Mouse (Mus musculus) kidney, adult 9 months (tissue): ENCODE measurements around the gene Efcab6.
"Not testable (repeated sequence)": the region's sequence is repeated elsewhere in the genome, so short reads cannot be mapped to it uniquely, and the experiment has no call there.

Experiments used
- DNase-seq: peaks from one replicate; pipeline ENCODE4 v3.0.0; 2022

Gene Efcab6

DNA sequence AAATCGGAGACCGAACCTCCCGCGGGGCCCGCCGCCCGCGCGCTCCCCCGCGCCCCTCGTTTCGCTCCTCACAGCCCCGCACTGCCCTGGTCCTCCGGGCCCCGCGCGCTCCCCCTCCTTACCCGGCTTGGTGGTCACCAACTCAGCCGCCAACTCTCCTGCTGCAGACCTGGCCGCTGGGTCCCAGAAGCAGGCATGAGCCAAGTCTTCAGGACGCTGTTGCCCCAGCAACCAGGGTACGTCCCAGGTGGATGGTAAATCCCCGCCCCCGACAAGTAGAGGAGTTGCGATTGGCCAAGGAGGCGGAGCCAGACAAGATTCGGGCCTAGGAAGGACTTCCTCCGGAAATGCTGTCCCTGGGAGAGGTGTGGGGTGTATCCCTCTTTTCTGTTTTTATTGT lies at the start of gene Efcab6:
Gene Efcab6, minus strand, starts transcription at position 240 of the 400 bp plus-strand sequence.
- no peak for DNase-seq

DNA sequence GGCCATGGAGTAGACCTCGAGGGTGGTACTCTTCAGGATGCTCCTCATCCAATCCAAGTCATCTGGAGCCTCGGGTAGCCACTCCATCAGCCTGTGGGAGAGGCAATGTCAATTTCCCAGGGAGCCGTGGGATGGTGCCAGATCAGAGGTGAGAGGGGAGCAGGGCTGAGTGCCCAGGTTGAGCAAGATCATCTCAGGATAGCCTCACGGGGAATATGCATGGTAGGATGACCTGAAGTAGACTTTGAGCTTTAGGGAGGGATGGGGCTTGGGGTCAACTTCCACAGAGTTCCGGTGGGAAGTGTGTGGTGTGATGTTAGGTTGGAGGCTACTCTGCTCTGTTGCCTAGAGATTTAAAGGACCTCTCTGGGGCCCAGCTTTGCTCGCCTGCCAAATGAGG lies 48.7 kb upstream of the Efcab6 start:
- DNase-seq: no peak

DNA sequence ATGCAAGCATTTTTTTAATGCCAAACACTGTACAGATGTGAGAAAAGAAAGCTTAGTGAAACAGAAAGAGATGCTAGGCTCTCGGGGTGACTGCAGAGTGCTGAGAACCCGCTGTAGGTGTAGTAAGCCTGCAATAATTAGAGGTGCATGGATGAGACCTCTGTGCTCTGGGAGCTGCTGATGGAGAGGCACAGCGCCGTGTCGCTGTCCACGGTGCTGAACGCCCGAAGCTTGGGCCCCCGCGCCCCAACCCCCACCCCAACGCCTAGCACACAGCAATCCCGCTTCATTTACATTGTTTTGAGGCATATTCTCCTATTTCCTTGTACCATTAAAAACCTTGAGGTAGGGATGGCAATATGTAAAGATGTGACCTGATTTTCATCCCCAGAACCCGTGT lies 43.7 kb upstream of the Efcab6 start:
- peak; percentile 5 for DNase-seq

DNA sequence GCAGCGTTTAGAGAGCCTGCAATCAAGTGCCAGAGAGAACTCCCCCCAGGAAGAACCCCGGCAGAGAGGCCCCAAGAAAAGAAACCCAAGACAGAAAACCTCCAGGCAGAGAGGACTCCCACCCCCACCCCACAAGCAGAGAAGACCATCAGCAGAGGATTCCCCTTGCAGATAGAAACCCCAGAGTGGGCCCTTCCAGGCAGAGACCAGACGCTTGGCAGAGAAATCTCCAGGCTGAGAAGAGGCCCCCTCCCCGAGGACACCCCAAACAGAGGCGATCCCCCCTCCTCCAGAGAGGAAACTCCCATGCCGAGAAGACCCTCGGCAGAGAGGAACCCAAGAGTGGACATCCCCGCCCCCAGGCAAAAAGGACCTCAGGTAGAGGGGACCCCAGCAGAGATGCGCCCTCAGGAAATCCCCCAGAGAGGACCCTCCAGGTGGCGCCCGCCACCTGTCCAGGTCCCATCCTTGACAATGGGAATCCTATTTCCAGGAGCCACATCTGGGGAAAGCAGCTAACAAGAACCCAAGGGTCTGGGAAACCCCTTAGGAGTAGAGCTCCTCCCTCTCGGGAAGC lies 40.8 kb upstream of the Efcab6 start:
- no peak for DNase-seq

DNA sequence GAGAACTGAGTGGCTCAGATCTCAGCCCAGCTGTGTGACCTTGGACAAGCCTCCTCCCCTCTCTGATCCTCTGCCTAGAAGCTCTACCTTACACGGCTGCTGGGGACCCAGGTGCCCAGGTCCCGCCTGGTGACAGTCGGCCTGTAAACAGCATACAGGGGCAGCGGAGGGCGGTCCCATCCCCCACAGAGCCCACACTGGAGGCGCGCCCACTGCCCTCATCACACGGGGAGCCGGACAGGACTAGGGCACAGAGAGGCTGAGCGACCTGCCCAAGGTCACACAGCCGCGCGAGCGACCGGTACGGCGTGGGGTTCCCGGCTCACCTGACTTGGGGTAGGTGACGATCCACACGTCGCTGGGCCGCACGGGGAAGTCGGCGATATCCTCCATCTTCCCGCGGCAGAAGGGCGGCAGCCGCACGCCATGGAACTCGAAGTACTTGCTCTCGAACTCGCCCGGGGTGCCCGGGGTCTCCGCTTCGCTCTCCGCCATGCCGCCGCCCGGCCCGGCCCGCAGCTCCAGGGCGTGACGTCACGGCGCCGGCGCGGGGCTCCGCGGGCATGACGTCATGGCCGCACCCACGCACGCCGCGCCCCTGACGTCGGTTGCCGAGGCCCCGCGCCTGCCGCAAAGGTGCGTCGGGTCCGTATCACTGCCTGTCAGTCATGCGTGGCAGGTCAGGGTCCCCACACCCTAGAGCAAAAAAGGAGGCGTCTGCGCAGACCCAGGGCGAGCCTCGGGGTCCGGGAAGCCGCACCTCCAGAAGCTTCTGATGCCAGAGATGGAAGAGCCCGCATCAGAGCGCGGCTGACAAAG lies 40.1 kb upstream of the Efcab6 start, which contains the start of gene Sult4a1:
Gene Sult4a1, minus strand, starts transcription at position 650 of the 819 bp plus-strand sequence.
- no peak for DNase-seq

DNA sequence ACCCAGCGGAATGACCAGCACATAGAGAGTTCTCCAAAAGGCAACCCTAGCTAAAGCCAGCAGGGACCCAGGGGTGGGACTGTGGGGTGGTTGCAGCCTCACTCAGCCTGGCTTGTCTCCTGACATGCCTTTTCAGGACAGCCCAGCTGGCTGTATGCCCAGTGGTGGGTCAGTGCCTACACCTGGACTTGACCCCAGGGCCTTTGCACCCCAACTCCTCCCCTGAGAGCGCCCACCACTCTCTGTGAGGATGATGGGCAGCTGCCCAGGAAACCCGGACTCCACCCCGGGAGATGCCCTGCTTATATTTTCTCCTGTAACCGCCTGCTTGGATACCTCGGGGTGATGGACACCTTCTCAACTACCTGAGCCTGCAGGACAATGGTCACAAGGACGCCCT lies 39.4 kb upstream of the Efcab6 start:
- DNase-seq: no peak

DNA sequence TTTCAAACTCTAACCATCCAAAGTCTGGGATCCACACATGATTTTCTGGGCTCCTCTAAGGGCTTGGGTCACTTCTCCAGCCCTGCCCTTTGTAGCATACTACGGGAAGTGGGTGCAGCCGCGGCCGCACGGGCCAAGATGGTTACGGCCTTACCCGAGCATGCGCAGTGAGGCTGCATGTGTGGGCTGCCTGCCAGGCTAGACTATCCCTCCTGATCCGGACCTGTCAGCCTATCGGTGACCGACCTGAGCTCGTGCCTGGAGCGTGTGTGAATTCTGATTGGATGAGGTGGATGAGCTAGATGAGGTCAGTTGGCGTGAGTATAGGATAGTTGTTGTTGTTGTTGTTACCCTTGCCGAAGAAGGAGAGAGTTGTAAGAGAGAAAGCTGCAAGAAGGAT lies 32.4 kb upstream of the Efcab6 start:
- not testable (repeated sequence) for DNase-seq

DNA sequence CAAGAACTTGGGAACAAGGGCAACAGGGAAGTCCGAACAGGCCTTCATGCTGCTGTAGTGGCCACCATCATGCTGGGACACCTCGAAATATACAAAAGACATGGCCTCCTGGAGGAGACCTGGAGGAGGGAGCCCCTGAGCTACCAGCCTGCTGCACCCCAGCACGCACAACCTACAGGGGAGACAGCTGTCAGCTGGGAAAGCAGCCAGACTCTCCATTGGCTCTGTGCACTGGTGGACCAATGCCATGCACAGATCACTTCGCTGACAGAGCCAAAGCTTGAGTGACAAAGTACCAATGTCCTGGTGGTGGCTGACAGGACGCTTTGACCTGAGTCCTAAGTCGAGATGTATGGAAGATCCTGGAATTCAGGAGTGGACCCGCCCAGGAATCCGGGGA lies 30.9 kb upstream of the Efcab6 start:
- DNase-seq: no peak

DNA sequence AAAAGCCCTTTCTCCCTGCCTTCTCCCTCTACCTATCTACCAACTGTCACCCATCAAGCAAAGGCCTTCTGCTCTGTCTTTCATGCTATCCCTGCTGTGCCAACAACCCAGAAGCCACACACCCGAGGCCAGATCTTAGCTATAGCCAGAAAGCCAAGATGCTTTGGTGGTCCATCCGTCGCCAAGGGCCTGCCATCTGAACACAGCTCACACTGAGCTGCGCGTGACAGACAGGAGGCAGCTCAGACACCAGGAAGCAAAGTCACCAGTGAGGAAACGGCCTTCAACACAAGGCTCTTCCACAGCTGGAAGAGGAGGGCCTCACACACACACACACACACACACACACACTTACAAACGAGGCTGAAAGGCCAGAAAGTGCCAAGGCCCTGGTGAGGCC lies 29.7 kb upstream of the Efcab6 start:
- DNase-seq: no peak

DNA sequence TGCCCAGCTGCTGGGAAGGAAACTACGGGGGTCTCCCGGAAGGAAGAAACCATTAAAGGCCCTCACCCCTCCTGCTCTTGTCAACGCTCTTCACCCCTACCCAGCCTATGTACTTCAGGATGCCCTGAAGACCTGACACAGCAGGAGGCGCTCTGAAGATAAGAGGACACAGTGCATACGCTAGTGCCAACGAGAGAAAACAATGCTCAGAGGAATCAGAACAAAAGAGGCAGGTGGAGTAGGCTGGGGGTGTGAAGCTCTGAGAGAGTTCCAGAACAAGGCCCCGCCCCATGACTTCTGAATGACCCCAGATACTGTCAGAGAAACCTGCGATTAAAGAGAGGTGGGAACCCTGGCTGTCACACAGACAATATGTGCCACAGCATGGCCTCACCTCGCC lies 21.6 kb upstream of the Efcab6 start:
- no peak for DNase-seq

DNA sequence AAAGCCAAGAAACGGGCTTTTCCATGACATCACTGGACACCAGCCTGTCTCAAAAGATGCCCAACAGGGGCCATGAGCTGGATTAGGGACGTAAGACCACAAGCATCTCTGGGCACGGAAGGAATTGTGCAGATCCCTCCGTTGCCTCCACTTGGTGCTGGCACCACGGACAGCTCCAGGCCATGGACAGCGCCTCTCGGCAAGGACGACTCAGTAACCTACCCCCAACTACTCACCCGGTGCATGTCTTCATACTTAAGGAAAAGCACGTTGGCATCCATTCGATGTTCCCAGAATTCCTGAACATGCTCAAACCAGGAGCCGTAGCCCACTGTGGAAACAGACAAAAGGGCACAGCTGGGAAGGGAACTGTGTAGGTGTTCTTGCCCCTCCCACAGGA lies 21.2 kb upstream of the Efcab6 start:
- no peak for DNase-seq

DNA sequence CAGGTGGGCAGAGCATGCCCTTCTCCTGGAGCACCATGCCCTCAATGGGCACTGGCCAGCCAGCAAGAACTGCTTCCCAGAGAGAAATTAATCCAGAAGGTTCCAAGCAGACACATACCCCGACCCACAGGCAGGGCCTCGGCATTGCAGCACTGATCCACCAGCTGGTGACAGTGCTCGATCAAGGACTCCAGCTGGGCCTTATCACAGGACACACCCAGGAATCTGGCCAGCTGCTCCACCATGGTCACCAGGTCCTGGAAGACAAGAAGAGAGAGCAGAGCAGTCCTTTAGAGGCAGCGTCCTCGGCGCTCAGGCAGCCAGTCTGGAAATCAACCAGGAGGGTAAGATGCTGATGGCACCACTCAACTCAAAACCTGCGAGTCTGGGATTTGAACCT lies 14.9 kb upstream of the Efcab6 start:
- no peak for DNase-seq

DNA sequence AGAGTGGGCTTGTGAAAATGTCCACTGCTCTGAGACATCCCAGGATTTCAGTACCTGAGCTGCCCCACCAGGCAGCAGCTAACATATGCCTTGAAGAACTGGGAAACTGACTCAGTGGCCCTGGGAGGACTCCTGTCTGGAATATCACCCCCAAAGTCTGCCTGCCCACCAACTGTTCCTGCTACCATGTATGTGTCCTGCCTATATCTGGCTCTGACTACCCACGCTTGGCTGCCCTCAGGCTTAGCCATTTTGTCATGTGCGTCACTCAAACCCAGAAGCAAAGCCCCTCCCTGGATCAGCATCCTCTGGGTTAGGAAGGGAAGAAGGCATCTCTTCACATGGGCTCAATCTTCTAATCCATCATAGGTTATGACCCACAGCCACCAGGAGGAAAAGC lies 14.3 kb upstream of the Efcab6 start:
- DNase-seq: no peak

DNA sequence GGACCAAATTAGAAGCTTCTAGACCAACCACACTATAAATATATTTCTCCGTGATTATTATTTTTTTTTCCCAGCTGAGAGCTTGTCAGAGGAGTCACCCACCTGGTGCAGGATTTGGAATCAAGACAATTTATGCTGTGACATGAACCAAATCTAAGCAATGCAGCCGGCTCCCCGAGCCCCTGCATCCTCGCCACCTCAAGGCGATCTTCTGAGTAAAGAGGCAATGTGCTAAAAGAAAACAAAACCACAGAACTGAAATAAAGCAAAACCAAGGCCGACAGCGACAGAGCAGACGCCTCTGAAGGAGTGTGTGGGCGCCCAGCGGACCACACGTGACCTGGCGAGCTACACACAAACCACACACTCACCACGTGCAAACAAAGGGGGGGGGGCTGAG lies 13.5 kb upstream of the Efcab6 start:
- DNase-seq: no peak

DNA sequence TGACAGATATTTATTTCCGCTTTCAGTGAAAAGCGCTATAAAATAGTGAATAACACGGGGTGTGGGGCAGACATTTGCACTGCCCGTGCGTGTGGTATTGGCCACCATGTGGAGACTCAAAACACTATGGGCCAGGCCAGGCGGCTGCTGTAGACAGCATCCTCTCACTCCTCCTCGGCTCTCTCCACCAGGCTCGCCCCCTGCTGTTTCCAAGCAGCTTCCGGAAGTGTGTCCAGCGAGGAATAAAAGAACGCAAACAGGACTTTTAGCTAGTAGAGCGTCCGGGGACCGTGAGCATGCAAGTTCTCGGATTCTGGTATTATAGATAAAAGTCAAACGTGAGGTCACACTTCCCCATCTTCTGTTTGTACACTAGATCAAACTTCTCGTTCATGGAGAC lies 12.0 kb upstream of the Efcab6 start:
- DNase-seq: no peak

DNA sequence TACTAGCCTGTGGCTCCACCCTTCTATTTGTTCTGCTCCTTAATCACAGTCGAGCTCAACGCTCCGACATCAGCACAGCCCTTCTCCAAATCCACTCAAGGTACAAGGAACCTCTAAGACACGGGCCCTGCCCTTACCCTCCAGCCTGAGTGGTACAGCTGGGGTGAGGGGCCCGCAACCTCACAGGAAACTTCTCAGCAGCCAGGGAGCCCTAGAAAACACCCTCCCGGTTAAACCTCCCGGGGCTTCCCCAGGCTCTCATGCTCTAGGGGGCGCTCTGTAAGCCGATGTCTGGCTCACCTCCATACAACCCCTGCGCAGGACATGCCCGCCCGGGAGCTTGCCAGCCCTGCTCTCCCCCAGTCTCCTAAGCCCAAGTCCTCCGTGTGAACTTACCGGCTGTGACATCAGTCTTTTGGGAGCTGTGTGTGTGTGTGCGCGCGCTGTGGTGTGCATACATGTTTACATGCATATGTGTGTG lies 9.6 kb upstream of the Efcab6 start:
- no peak for DNase-seq

DNA sequence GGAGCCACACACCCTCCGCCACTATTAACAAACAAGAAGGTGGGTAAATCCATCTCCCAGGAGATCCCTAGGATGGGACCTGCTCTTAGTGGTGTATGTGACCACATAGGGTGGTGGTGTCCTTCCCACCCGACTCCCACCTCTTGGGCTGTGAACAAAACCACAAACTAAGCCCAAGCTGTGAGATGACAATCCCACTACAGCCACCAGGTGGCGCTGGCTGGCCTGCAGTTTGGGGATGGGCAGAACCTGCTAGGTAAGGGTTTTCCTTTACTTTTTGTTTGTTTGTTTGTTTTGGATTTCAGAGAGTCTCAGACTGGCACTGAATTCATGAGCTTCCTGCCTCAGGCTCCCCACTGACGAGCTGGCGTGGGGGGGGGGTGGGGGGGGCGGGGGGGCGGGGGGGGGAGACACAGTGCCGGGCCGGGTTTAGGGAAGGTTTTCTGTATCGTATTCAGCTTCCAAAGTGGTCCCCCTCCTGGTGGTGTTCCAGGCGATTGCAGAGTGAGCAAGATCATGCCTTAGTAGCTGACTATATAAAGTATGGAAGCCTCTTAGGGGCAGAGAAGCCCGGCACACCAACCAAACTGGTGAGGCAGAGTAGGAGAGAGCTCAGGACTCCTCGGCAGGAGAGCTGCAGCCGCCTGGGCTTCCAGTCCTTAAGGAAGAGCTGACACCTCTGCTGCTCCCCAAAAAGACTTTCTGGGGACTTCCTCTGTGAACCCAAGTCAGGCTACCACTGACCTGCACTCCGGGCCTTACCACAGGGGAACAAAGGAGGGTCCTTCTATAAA lies 8.9 kb upstream of the Efcab6 start:
- DNase-seq: peak; percentile 48

DNA sequence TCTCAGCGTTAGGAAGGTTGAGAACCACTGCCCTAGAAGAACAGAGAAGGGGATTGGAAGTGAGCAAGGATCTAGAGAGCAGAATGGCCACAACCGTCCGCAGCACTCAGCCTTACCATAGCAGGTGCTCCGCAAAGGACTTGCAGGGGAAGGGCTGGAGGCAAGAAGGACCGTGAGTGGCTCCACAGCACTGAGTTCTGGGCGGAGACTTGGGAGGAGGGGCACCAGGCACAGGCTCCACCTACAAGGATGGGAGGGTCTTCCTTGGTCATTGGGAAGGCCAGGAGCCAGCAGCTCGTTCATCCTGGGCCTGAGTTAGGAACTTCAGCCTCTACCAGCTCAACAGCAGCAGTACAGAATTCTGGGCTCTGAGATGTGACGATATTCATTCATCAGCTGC lies 7.9 kb upstream of the Efcab6 start:
- no peak for DNase-seq

DNA sequence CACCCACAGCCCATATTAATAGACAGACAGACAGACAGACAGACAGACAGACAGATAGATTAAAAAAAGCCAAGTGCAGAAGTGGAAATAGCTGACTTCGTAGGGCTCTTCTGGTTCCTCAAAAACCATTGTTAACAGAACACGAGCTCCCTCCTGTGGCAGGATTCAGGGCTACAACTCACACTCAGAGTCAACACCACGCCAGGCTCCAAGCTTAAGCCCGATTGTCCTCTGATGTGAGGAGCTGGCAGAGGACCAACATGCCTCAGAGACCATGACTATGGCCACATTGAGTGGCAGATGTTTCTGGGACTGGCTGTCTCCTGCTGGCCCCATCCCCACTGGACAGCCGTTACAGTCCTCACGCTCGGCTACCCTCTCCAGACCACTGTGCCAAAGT lies 7.0 kb upstream of the Efcab6 start:
- DNase-seq: peak; percentile 50

DNA sequence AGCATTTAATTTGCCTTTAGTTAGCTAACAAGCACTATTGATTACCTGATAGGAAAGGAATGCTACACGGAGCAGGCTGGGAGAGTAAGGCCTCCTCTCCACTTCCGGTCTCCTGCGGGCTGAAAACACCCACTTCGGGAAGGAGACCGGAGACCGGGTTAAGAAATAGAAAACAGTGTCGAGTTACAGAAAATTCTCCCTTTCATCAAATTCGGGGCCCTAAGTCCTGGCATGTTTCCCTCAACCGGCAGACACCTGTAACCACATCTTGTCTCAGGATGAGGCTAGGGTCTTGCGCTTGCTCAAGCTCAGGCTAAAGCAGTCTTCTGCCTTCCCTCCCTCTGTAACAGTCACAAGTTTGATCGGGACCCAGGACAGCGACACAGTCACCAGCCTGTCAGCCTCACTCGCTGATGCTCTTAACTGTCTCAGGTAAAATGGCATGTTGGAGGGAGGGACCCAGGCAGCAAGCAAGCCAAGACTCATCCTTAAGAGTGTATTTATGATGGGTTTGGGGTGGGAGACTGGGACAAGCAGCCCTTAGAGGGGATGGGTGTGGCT lies 5.0 kb upstream of the Efcab6 start:
- DNase-seq: no peak

DNA sequence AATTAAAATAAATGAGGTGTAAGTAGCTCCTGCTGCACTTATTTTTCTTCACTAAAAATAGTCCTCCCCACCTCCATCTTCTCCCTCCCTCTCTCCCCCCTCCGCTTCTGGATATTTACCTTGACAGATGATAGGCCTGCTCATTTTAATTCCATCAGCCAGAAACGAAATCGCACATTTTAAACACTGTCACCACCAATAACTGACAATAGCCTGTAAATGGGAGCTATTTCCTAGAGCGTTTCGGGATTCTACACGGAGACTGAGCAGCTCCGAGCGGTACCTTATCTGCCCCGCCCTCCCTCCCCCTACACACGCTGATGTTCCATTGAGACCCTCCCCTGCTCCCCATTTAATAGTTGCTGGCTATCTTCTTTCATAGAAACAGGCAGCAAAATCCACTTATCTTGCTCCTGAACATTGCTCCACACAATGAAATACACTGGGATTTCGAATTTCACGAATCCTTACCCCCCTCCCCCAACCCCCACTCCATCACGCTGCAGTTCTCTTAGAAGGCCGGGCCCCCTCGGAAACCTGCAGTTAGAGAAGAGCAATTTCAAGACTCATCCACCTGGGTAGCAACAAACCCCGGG lies 4.4 kb upstream of the Efcab6 start:
- no peak for DNase-seq

DNA sequence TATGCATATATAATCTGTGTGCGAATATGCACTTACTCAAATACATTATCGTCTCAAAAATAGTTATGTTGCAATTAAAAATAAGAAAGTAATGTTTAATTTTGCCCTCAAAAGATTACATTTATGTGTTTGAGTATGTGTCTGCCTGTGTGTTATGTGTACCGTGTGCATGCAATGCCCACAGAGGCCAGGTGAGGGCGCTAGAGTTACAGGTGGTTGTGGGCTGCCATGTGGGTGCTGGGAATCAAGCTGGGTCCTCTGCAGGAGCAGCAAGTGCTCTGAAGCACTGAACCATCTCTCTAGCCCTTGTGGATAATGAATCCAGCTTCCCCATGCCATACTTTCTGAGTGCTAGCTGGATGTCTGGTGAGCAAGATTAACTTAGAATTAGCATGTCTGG lies 522 bp upstream of the Efcab6 start:
- DNase-seq: no peak

DNA sequence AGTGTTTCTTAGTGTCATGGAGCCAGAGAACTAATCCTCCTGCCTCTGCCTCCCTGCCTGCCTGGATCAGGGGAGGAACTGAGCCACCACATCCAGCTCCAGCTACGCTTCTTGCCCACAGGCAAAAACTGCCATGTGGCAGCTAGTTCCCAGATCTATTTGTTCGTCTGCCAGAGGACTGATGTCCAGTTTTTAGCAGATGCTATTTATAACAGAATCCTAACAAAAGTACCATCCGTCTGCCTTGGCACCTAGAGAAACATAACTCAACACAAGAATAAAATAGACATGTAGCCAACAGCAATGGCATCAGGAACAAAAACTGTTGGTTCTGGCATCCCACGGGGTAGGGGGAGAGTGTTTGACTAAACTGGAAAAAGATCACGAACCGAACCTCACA lies 6.3 kb downstream of the Efcab6 start:
- DNase-seq: no peak
